Mouse (Mus musculus) retina, postnatal 7 days (tissue): ENCODE data around the gene Apoa2.
A peak's percentile ranks its signal among the peaks of the same experiment; 100 is the strongest.

Experiments used
- DNase-seq: peaks from one replicate; pipeline ENCODE4 v3.0.0-alpha.2; 2012; ENCODE audit warnings: low read depth, low spot score

Gene Apoa2

GRCm38 (mm10) chr1:171224857-171225256 lies at the start of gene Apoa2:
TSS of gene Apoa2 (plus strand) at chr1:171225054.
- DNase-seq = no peak

GRCm38 (mm10) chr1:171179487-171180171 lies 45.2 kb upstream of the Apoa2 start:
- DNase-seq = no peak

- DNase-seq = no peak
These were observed 41.8 kb upstream of the Apoa2 start for GRCm38 (mm10) chr1:171183025-171183424.

- no peak for DNase-seq
These were observed 41.2 kb upstream of the Apoa2 start for GRCm38 (mm10) chr1:171183620-171184019.

GRCm38 (mm10) chr1:171184314-171184713 lies 40.5 kb upstream of the Apoa2 start:
- no peak for DNase-seq

GRCm38 (mm10) chr1:171185655-171186054 lies 39.2 kb upstream of the Apoa2 start:
- DNase-seq = no peak

GRCm38 (mm10) chr1:171187851-171188700 lies 36.8 kb upstream of the Apoa2 start:
- no peak for DNase-seq

- DNase-seq = no peak
These were observed 35.8 kb upstream of the Apoa2 start for GRCm38 (mm10) chr1:171189046-171189445.

- DNase-seq = no peak
These were observed 35.3 kb upstream of the Apoa2 start for GRCm38 (mm10) chr1:171189476-171190114.

- DNase-seq = no peak
These were observed 34.0 kb upstream of the Apoa2 start for GRCm38 (mm10) chr1:171190832-171191231.

GRCm38 (mm10) chr1:171192283-171192682 lies 32.6 kb upstream of the Apoa2 start:
- DNase-seq = no peak

- DNase-seq = no peak
These were observed 31.6 kb upstream of the Apoa2 start for GRCm38 (mm10) chr1:171193093-171193840.

- DNase-seq = no peak
These were observed 30.7 kb upstream of the Apoa2 start for GRCm38 (mm10) chr1:171193911-171194830.

GRCm38 (mm10) chr1:171195046-171195822 lies 29.6 kb upstream of the Apoa2 start:
- DNase-seq = no peak

- peak; percentile 17 for DNase-seq
These were observed 28.9 kb upstream of the Apoa2 start, which contains the start of gene Pcp4l1 for GRCm38 (mm10) chr1:171195887-171196397. TSS of gene Pcp4l1 (minus strand) at chr1:171196268.

- DNase-seq = no peak
These were observed 25.3 kb upstream of the Apoa2 start for GRCm38 (mm10) chr1:171199532-171199931.

GRCm38 (mm10) chr1:171200769-171201168 lies 24.1 kb upstream of the Apoa2 start:
- DNase-seq = no peak

GRCm38 (mm10) chr1:171203471-171204248 lies 21.2 kb upstream of the Apoa2 start:
- DNase-seq = no peak

GRCm38 (mm10) chr1:171204249-171204644 lies 20.6 kb upstream of the Apoa2 start:
- no peak for DNase-seq
